Mouse (Mus musculus): ENCODE data around the gene Sema5b.

DNA sequence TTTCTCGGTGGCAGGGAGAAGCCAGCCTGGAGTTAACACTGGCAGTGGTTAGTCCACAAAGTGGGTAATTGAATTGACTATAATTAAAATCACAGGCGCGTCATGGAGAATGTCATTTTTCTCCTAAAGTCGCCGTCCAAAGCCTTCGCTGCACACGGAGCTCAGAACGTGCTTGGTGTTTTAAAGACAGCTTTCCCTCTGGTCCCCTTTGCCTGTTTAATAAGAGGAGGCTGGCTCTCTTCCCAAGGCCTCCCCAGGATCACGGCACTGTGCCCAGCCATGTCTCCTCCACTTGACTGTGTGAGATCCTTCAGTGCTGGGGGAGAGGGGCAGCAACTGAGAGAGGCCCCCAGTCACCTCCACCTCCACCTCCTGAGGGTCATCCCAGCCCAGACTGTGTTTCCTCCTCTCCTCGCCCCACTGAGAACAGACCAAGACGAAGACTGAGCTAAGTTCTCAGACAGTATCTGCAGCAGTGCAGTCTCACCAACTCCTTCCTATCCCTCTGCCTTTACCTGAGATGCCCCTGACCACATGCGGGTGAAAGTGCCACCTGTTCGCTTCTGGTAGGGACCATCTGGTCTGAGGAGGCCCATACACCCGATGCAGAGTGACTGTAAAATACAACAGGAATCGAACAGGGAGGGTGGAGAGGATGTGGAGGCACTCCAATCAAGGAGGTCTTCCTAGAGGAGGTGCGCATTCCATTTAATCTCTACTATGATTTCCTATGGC, 84.5 kb downstream of the Sema5b start:
- no peak for TF ChIP-seq HCFC1 (IDR thresholded peaks at IDR 0.05; ENCODE audit: borderline replicate concordance, insufficient read depth, low read length)
- TF ChIP-seq MAFK (IDR thresholded peaks at IDR 0.05; ENCODE audit: insufficient read depth, low read depth, low read length): no peak
- no peak for TF ChIP-seq CHD2 (IDR thresholded peaks at IDR 0.05; ENCODE audit: low read depth, low read length)
- TF ChIP-seq ZNF384 (IDR thresholded peaks at IDR 0.05; ENCODE audit: low read depth, low read length): no peak

Data from ES-E14 (cell line).